Mouse (Mus musculus) MEL (cell line): ENCODE measurements around the gene Gm9964. TPM values are rescaled to one million over a fixed set of nuclear protein-coding genes. Genes with fewer than 3 reads are reported as not detected.

Experiments
- DNase-seq: peaks from one replicate; pipeline ENCODE4 v3.0.0; 2011; ENCODE audit warnings: low read depth, low spot score
- H3K27ac ChIP-seq: 2 replicates; pipeline ENCODE4 v1.5.1; 2012; ENCODE audit warnings: low read depth, mild to moderate bottlenecking, control low read depth, low read length, moderate library complexity; ENCODE audit not compliant: control insufficient read depth
- H3K27me3 ChIP-seq, 2 experiments: fragments of 150-350 bp in 1 of 2; sonication (generic) in 1 of 2; 2 replicates each; pipeline ENCODE4 v1.6.1; 2012; ENCODE audit warnings: low read length in 2 of 2, mild to moderate bottlenecking in 2 of 2, improper control_type of control experiment in 1 of 2, moderate library complexity in 1 of 2; ENCODE audit not compliant: insufficient read depth in 2 of 2, control insufficient read depth in 1 of 2
- H3K36me3 ChIP-seq, 2 experiments: 2 replicates each; pipeline ENCODE4 v1.6.1; 2012 to 2014; ENCODE audit warnings: low read length in 2 of 2, improper control_type of control experiment in 1 of 2, inconsistent platforms in 1 of 2, mild to moderate bottlenecking in 1 of 2; ENCODE audit not compliant: insufficient read depth in 2 of 2, control insufficient read depth in 1 of 2
- H3K4me1 ChIP-seq, 2 experiments: fragments of 150-350 bp in 1 of 2; sonication (generic) in 1 of 2; 2 replicates each; pipeline ENCODE4 v1.6.1; 2012; ENCODE audit warnings: low read length in 2 of 2, improper control_type of control experiment in 1 of 2, mild to moderate bottlenecking in 1 of 2; ENCODE audit not compliant: insufficient read depth in 2 of 2, control insufficient read depth in 1 of 2
- H3K4me3 ChIP-seq, 2 experiments: fragments of 150-350 bp in 1 of 2; sonication (generic) in 1 of 2; 2 replicates each; pipeline ENCODE4 v1.5.1; 2012; ENCODE audit warnings: low read depth in 2 of 2, low read length in 2 of 2, mild to moderate bottlenecking in 2 of 2, moderate library complexity in 2 of 2, control low read depth in 1 of 2, improper control_type of control experiment in 1 of 2; ENCODE audit not compliant: control insufficient read depth in 1 of 2, insufficient read depth in 1 of 2
- H3K79me2 ChIP-seq: 2 replicates; pipeline ENCODE4 v1.6.1; 2012; ENCODE audit warnings: mild to moderate bottlenecking, low read length, moderate library complexity; ENCODE audit not compliant: control insufficient read depth, poor library complexity, insufficient read depth
- H3K9ac ChIP-seq: 2 replicates; pipeline ENCODE4 v1.6.1; 2012; ENCODE audit warnings: low read depth, mild to moderate bottlenecking, control low read depth, low read length, moderate library complexity; ENCODE audit not compliant: control insufficient read depth, poor library complexity, severe bottlenecking
- H3K9me3 ChIP-seq: fragments of 150-350 bp; sonication (generic); replicated peaks from 2 replicates; pipeline ENCODE4 v1.6.1; 2012; ENCODE audit warnings: mild to moderate bottlenecking, low read length, improper control_type of control experiment, moderate library complexity; ENCODE audit not compliant: insufficient read depth
- BHLHE40 ChIP-seq: IDR thresholded peaks from 2 replicates; pipeline ENCODE4 v1.6.1; 2012; ENCODE audit warnings: low read depth, mild to moderate bottlenecking, inconsistent platforms, low read length, improper control_type of control experiment, borderline replicate concordance
- CHD1 ChIP-seq: IDR thresholded peaks from 2 replicates; pipeline ENCODE4 v1.6.1; 2012; ENCODE audit warnings: low read depth, mild to moderate bottlenecking, inconsistent platforms, low read length, improper control_type of control experiment
- CHD2 ChIP-seq: IDR thresholded peaks from 2 replicates; pipeline ENCODE4 v1.6.1; 2011; ENCODE audit warnings: low read length, improper control_type of control experiment
- CTCF ChIP-seq, 3 experiments: IDR thresholded peaks in 2 of 3; conservative IDR thresholded peaks in 1 of 3; 2 replicates each; pipeline ENCODE4 v1.5.1; 2011 to 2012; ENCODE audit warnings: low read length in 3 of 3, low read depth in 2 of 3, mild to moderate bottlenecking in 2 of 3, improper control_type of control experiment in 1 of 3, inconsistent platforms in 1 of 3, mixed read lengths in 1 of 3, moderate library complexity in 1 of 3; ENCODE audit not compliant: control insufficient read depth in 1 of 3, insufficient read depth in 1 of 3, poor library complexity in 1 of 3, severe bottlenecking in 1 of 3
- ELF1 ChIP-seq: IDR thresholded peaks from 2 replicates; pipeline ENCODE4 v1.6.1; 2014; ENCODE audit warnings: low read depth, mild to moderate bottlenecking, inconsistent platforms, low read length, improper control_type of control experiment, moderate library complexity
- EP300 ChIP-seq, 2 experiments: IDR thresholded peaks; 2 replicates each; pipeline ENCODE4 v1.6.1; 2011; ENCODE audit warnings: improper control_type of control experiment in 2 of 2, low read length in 2 of 2, low read depth in 1 of 2, mild to moderate bottlenecking in 1 of 2
- ETS1 ChIP-seq: IDR thresholded peaks from 2 replicates; pipeline ENCODE4 v1.6.1; 2012; ENCODE audit warnings: low read depth, mild to moderate bottlenecking, inconsistent platforms, low read length, improper control_type of control experiment, moderate library complexity
- GABPA ChIP-seq: IDR thresholded peaks from 2 replicates; pipeline ENCODE4 v1.6.1; 2012; ENCODE audit warnings: low read depth, mild to moderate bottlenecking, inconsistent platforms, low read length, improper control_type of control experiment, moderate library complexity
- GATA1 ChIP-seq: IDR thresholded peaks from 2 replicates; pipeline ENCODE4 v1.6.1; 2011; ENCODE audit warnings: low read depth, low read length, improper control_type of control experiment
- MAFK ChIP-seq: IDR thresholded peaks from 2 replicates; pipeline ENCODE4 v1.6.1; 2011; ENCODE audit warnings: low read depth, mild to moderate bottlenecking, low read length, improper control_type of control experiment, borderline replicate concordance
- MAX ChIP-seq: IDR thresholded peaks from 2 replicates; pipeline ENCODE4 v1.6.1; 2011; ENCODE audit warnings: low read length, improper control_type of control experiment
- MAZ ChIP-seq: IDR thresholded peaks from 2 replicates; pipeline ENCODE4 v1.6.1; 2012; ENCODE audit warnings: low read depth, mild to moderate bottlenecking, inconsistent platforms, low read length, improper control_type of control experiment
- MYB ChIP-seq: IDR thresholded peaks from 2 replicates; pipeline ENCODE4 v1.6.1; 2011; ENCODE audit warnings: mild to moderate bottlenecking, low read depth, low read length, improper control_type of control experiment
- MYC ChIP-seq: IDR thresholded peaks from 2 replicates; pipeline ENCODE4 v1.6.1; 2011; ENCODE audit warnings: low read depth, mild to moderate bottlenecking, low read length, improper control_type of control experiment, moderate library complexity
- SMC3 ChIP-seq: IDR thresholded peaks from 2 replicates; pipeline ENCODE4 v1.6.1; 2011; ENCODE audit warnings: low read depth, low read length, improper control_type of control experiment
- TCF12 ChIP-seq: IDR thresholded peaks from 2 replicates; pipeline ENCODE4 v1.6.1; 2014; ENCODE audit warnings: low read depth, mild to moderate bottlenecking, inconsistent platforms, low read length, improper control_type of control experiment, moderate library complexity
- ZC3H11A ChIP-seq: IDR thresholded peaks from 2 replicates; pipeline ENCODE4 v1.6.1; 2012; ENCODE audit warnings: low read depth, mild to moderate bottlenecking, inconsistent platforms, low read length, improper control_type of control experiment
- ZKSCAN1 ChIP-seq: IDR thresholded peaks from 2 replicates; pipeline ENCODE4 v1.6.1; 2012; ENCODE audit warnings: low read depth, mild to moderate bottlenecking, inconsistent platforms, low read length, improper control_type of control experiment, moderate library complexity
- ZNF384 ChIP-seq: IDR thresholded peaks from 2 replicates; pipeline ENCODE4 v1.6.1; 2012; ENCODE audit warnings: low read depth, mild to moderate bottlenecking, inconsistent platforms, low read length, improper control_type of control experiment
- polyA plus RNA-seq, 2 experiments: library from polyadenylated mRNA; stranded (reverse) in 1 of 2; unstranded in 1 of 2; fragments of >175 nt in 1 of 2; fragments of >200 nt in 1 of 2; gene quantifications; 2 replicates each; pipeline versions ENCODE4 v1.2.1 to v1.2.4; 2012; ENCODE audit warnings: low replicate concordance in 2 of 2, low read depth in 1 of 2; ENCODE audit not compliant: insufficient read length in 2 of 2, insufficient read depth in 1 of 2, missing spikeins in 1 of 2
- total RNA-seq: library from RNA; depleted of rRNA; stranded (reverse); fragments of 300-350 nt; gene quantifications from 2 replicates; pipeline ENCODE4 v1.2.3, GENCODE M21; 2012

The Gm9964 gene
- total and polyA plus RNA-seq, 3 experiments, result not detected

- TF ChIP-seq GATA1 (peak; percentile 97), MYB (peak; percentile 80), EP300 (IDR thresholded peaks at IDR 0.05; ENCODE audit: low read depth in 1 of 2, low read length in 2 of 2) (peak; percentile 90), MAX (no peak), SMC3 (no peak), ETS1 (peak; percentile 94)
- TF ChIP-seq, all 39 proteins: peak for 18
Observed at GRCm38 (mm10) chr11:79286305-79286799, 10.4 kb downstream of the Gm9964 start (continued).

DNA sequence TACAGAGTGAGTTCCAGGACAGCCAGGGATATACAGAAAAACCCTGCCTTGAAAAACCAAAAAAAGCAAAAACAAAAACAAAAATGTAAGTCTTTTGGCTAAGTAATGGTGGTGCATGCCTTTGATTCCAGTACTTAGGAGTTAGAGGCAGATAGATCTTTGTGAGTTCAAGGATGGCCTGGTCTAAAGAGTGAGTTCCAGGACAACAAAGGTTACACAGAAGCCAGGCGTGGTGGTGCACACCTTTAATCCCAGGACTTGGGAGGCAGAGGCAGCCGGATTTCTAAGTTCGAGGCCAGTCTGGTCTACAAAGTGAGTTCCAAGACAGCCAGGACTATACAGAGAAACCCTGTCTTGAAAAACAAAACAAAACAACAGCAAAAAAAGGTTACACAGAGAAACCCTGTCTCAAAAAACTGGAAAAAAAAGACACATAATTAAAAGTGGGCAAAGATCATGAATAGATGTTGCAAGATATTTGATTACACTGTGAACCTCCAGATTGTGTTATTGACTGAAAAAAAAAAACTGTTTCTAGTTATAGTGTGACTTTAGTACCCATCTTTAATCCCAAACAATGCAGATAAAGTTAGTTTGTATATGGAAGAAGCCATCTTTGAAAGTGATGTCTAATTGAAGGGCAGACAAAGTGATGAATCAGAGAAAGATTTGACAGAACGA is 13.2 kb downstream of the Gm9964 start:
- TF ChIP-seq MAZ, result no peak
- no peak for TF ChIP-seq ZNF384
- TF ChIP-seq MAX, result no peak
- no peak for TF ChIP-seq CHD1
- no peak for TF ChIP-seq MYC
- no peak for TF ChIP-seq ETS1
- TF ChIP-seq BHLHE40, result no peak
- no peak for TF ChIP-seq CTCF (IDR thresholded peaks at IDR 0.05 in 2 of 3, conservative IDR thresholded peaks at IDR 0.05 in 1 of 3; ENCODE audit: control insufficient read depth in 1 of 3, insufficient read depth in 1 of 3, low read depth in 2 of 3, low read length in 3 of 3, poor library complexity in 1 of 3, severe bottlenecking in 1 of 3)
- no peak for TF ChIP-seq ZC3H11A
- no peak for TF ChIP-seq CHD2
- TF ChIP-seq ZKSCAN1, result no peak
- no peak for TF ChIP-seq GABPA
- TF ChIP-seq TCF12, result no peak
- no peak for TF ChIP-seq ELF1
- TF ChIP-seq MAFK, result no peak
- peaks cover 15 to 47% of the 10 kb centered on the region in 2 experiments for H3K4me1 ChIP-seq
- no peak for DNase-seq

More for the DNA sequence above, 13.2 kb downstream of the Gm9964 start:
- H3K27me3 ChIP-seq, result no peaks in the 10 kb centered on the region
- H3K27ac ChIP-seq, result no peak overlapping the region
- no peaks in the 10 kb centered on the region for H3K9me3 ChIP-seq
- no peaks in the 10 kb centered on the region for H3K79me2 ChIP-seq
- no peak overlapping the region for H3K4me3 ChIP-seq
- H3K9ac ChIP-seq, result no peak overlapping the region
- H3K36me3 ChIP-seq, result peaks cover 0 to 30% of the 10 kb centered on the region in 2 experiments; a peak in 2 of 4 replicates
